Mouse (Mus musculus): ENCODE results near the gene Yod1.

- no peak for TF ChIP-seq CTCF (IDR thresholded peaks at IDR 0.05; ENCODE audit: borderline replicate concordance, control insufficient read depth, extremely low read depth, insufficient read depth, low read length, poor library complexity)
- TF ChIP-seq POLR2A (IDR thresholded peaks at IDR 0.05; ENCODE audit: control insufficient read depth, extremely low read depth, insufficient read depth, low read length, poor library complexity) = no peak
These were observed 12.0 kb downstream of the Yod1 start, which contains the start of gene Pfkfb2 for GRCm38 (mm10) chr1:130729153-130729552.

Data from thymus, adult 2 months (tissue).